Mouse (Mus musculus): ENCODE measurements at regions not wholly inside any gene's neighbourhood (a gene's known extent, or its start where the extent isn't known, plus 50 kb on each side); places are given as distances from the start of the nearest gene placed in this dataset.

DNA sequence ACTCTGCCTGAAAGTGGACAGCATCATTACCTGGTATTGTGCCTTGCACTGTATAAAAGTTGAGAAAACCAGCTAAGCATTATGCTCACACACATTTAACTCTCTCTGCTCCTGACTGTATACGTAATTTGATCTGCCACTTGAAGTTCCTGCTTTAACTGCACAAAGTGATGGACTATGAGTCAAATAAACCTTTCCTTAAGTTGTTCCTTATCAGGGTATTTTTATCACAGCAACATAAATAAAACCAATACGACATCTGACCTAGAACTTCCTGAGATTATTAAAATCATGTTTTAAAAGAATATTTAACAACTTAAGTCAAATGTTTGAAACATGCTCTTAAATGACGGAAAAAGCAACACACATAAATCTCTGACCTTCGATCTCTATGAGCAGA, 134.9 kb upstream of the Meis1 start:
- TF ChIP-seq E2F4 (IDR thresholded peaks at IDR 0.05; ENCODE audit: insufficient read depth) (no peak), POLR2A (IDR thresholded peaks at IDR 0.05; ENCODE audit: insufficient read length, low read depth) (no peak), TCF12 (IDR thresholded peaks at IDR 0.05; ENCODE audit: insufficient read depth, poor library complexity, severe bottlenecking) (no peak), USF1 (IDR thresholded peaks at IDR 0.05; ENCODE audit: low read depth) (no peak), POLR2AphosphoS2 (IDR thresholded peaks at IDR 0.05; ENCODE audit: insufficient read length, low read depth) (no peak), CEBPB (IDR thresholded peaks at IDR 0.05; ENCODE audit: insufficient read depth, poor library complexity, severe bottlenecking) (no peak), TCF3 (IDR thresholded peaks at IDR 0.05; ENCODE audit: insufficient read length, low read depth) (no peak), REST (IDR thresholded peaks at IDR 0.05; ENCODE audit: insufficient read depth, insufficient read length) (no peak), MYOG (IDR thresholded peaks at IDR 0.05; ENCODE audit: control insufficient read depth in 1 of 3, insufficient read depth in 1 of 3, insufficient read length in 2 of 3, low read depth in 2 of 3) (no peak), MAX (IDR thresholded peaks at IDR 0.05; ENCODE audit: low read depth) (no peak), MYOD1 (IDR thresholded peaks at IDR 0.05; ENCODE audit: control insufficient read depth in 1 of 3, insufficient read length in 2 of 3, low read depth in 2 of 3) (no peak)
